Mouse (Mus musculus): ENCODE results near the gene Bend3. TPM values are rescaled to one million over a fixed set of nuclear protein-coding genes. Genes with fewer than 3 reads are reported as not detected.

Gene Bend3
- polyA plus RNA-seq, 1 experiment from 2014 or later = 0.96 TPM

- Histone ChIP-seq H3K27me3 (ENCODE audit: control insufficient read depth, insufficient read depth, low read depth, low read length) (no peaks in the 10 kb centered on the region), H3K27ac (ENCODE audit: low read length) (no peak overlapping the region), H3K9ac (ENCODE audit: low read depth, low read length) (no peak overlapping the region), H3K4me3 (ENCODE audit: low read depth, low read length) (no peak overlapping the region), H3K4me1 (ENCODE audit: control insufficient read depth, low read depth, low read length) (no peaks in the 10 kb centered on the region), H3K9me3 (replicated peaks; ENCODE audit: control insufficient read depth, low read length) (no peaks in the 10 kb centered on the region), H3K36me3 (ENCODE audit: control insufficient read depth, insufficient read depth) (no peaks in the 10 kb centered on the region), H3K4me2 (ENCODE audit: low read depth, low read length) (no peak overlapping the region)
- no peak for ATAC-seq (ENCODE audit: low read depth)
- 32% methylated on average over 3 of the region's 3 CpGs for WGBS (ENCODE audit: insufficient replicate concordance)
Measured at GRCm38 (mm10) chr10:43550923-43551322, 72.3 kb downstream of the Bend3 start.

- H3K4me3 ChIP-seq (ENCODE audit: low read depth, low read length) = no peak overlapping the region
- WGBS (ENCODE audit: insufficient replicate concordance) = 43% methylated on average over 3 of the region's 3 CpGs
- no peaks in the 10 kb centered on the region for H3K4me1 ChIP-seq (ENCODE audit: control insufficient read depth, low read depth, low read length)
- ATAC-seq (ENCODE audit: low read depth) = no peak
- no peaks in the 10 kb centered on the region for H3K27me3 ChIP-seq (ENCODE audit: control insufficient read depth, insufficient read depth, low read depth, low read length)
- H3K27ac ChIP-seq (ENCODE audit: low read length) = no peak overlapping the region
- no peak overlapping the region for H3K4me2 ChIP-seq (ENCODE audit: low read depth, low read length)
- no peak overlapping the region for H3K9ac ChIP-seq (ENCODE audit: low read depth, low read length)
- no peaks in the 10 kb centered on the region for H3K9me3 ChIP-seq (replicated peaks; ENCODE audit: control insufficient read depth, low read length)
- H3K36me3 ChIP-seq (ENCODE audit: control insufficient read depth, insufficient read depth) = no peaks in the 10 kb centered on the region
Measured at GRCm38 (mm10) chr10:43551388-43551787, 72.8 kb downstream of the Bend3 start.

- no peak for ATAC-seq (ENCODE audit: low read depth)
- Histone ChIP-seq H3K36me3 (ENCODE audit: control insufficient read depth, insufficient read depth) (no peaks in the 10 kb centered on the region), H3K4me2 (ENCODE audit: low read depth, low read length) (no peak overlapping the region), H3K9ac (ENCODE audit: low read depth, low read length) (no peak overlapping the region), H3K4me1 (ENCODE audit: control insufficient read depth, low read depth, low read length) (no peaks in the 10 kb centered on the region), H3K27me3 (ENCODE audit: control insufficient read depth, insufficient read depth, low read depth, low read length) (no peaks in the 10 kb centered on the region), H3K27ac (ENCODE audit: low read length) (no peak overlapping the region), H3K4me3 (ENCODE audit: low read depth, low read length) (no peak overlapping the region), H3K9me3 (replicated peaks; ENCODE audit: control insufficient read depth, low read length) (no peaks in the 10 kb centered on the region)
- 59% methylated on average over 5 of the region's 5 CpGs for WGBS (ENCODE audit: insufficient replicate concordance)
Measured at GRCm38 (mm10) chr10:43557630-43558165, 79.1 kb downstream of the Bend3 start.

- Histone ChIP-seq H3K4me3 (ENCODE audit: low read depth, low read length) (no peak overlapping the region), H3K9ac (ENCODE audit: low read depth, low read length) (no peak overlapping the region), H3K27me3 (ENCODE audit: control insufficient read depth, insufficient read depth, low read depth, low read length) (no peaks in the 10 kb centered on the region), H3K4me1 (ENCODE audit: control insufficient read depth, low read depth, low read length) (no peaks in the 10 kb centered on the region), H3K36me3 (ENCODE audit: control insufficient read depth, insufficient read depth) (no peaks in the 10 kb centered on the region), H3K27ac (ENCODE audit: low read length) (no peak overlapping the region), H3K4me2 (ENCODE audit: low read depth, low read length) (no peak overlapping the region), H3K9me3 (replicated peaks; ENCODE audit: control insufficient read depth, low read length) (no peaks in the 10 kb centered on the region)
- ATAC-seq (ENCODE audit: low read depth) = no peak
- 72% methylated on average over 11 of the region's 11 CpGs for WGBS (ENCODE audit: insufficient replicate concordance)
Measured at GRCm38 (mm10) chr10:43559313-43559712, 80.7 kb downstream of the Bend3 start.

GRCm38 (mm10) chr10:43560765-43561164 lies 82.1 kb downstream of the Bend3 start:
- no peak overlapping the region for H3K9ac ChIP-seq (ENCODE audit: low read depth, low read length)
- no peaks in the 10 kb centered on the region for H3K36me3 ChIP-seq (ENCODE audit: control insufficient read depth, insufficient read depth)
- ATAC-seq (ENCODE audit: low read depth) = no peak
- H3K27ac ChIP-seq (ENCODE audit: low read length) = no peak overlapping the region
- no peak overlapping the region for H3K4me2 ChIP-seq (ENCODE audit: low read depth, low read length)
- no peaks in the 10 kb centered on the region for H3K27me3 ChIP-seq (ENCODE audit: control insufficient read depth, insufficient read depth, low read depth, low read length)
- WGBS (ENCODE audit: insufficient replicate concordance) = 38% methylated on average over 2 of the region's 2 CpGs
- no peaks in the 10 kb centered on the region for H3K9me3 ChIP-seq (replicated peaks; ENCODE audit: control insufficient read depth, low read length)
- H3K4me3 ChIP-seq (ENCODE audit: low read depth, low read length) = no peak overlapping the region
- H3K4me1 ChIP-seq (ENCODE audit: control insufficient read depth, low read depth, low read length) = no peaks in the 10 kb centered on the region

GRCm38 (mm10) chr10:43561311-43561710 lies 82.7 kb downstream of the Bend3 start:
- WGBS (ENCODE audit: insufficient replicate concordance) = 70% methylated on average over 2 of the region's 2 CpGs
- ATAC-seq (ENCODE audit: low read depth) = no peak
- no peak overlapping the region for H3K4me2 ChIP-seq (ENCODE audit: low read depth, low read length)
- H3K27me3 ChIP-seq (ENCODE audit: control insufficient read depth, insufficient read depth, low read depth, low read length) = no peaks in the 10 kb centered on the region
- H3K9me3 ChIP-seq (replicated peaks; ENCODE audit: control insufficient read depth, low read length) = no peaks in the 10 kb centered on the region
- no peak overlapping the region for H3K9ac ChIP-seq (ENCODE audit: low read depth, low read length)
- H3K4me1 ChIP-seq (ENCODE audit: control insufficient read depth, low read depth, low read length) = no peaks in the 10 kb centered on the region
- H3K4me3 ChIP-seq (ENCODE audit: low read depth, low read length) = no peak overlapping the region
- no peaks in the 10 kb centered on the region for H3K36me3 ChIP-seq (ENCODE audit: control insufficient read depth, insufficient read depth)
- no peak overlapping the region for H3K27ac ChIP-seq (ENCODE audit: low read length)

Other genes with a start within 250 kb of the Bend3 start
- 2.9 and 6.0 TPM in 2 replicates for gene Gm9803, start 45.3 kb downstream of the Bend3 start, polyA plus RNA-seq (2015; fragmentation: Nextera tagmentation; extraction: Ambion mirVana)
- 21.6 and 26.4 TPM in 2 replicates for gene 1700021F05Rik, start 62.2 kb downstream of the Bend3 start, polyA plus RNA-seq (2015; fragmentation: Nextera tagmentation; extraction: Ambion mirVana)
- 927 and 938 TPM in 2 replicates for gene Cd24a, start 99.5 kb downstream of the Bend3 start, polyA plus RNA-seq (2015; fragmentation: Nextera tagmentation; extraction: Ambion mirVana)

Data from liver, embryonic 16.5 days (tissue).